Mouse (Mus musculus): ENCODE measurements around the gene Wdhd1.

DNA sequence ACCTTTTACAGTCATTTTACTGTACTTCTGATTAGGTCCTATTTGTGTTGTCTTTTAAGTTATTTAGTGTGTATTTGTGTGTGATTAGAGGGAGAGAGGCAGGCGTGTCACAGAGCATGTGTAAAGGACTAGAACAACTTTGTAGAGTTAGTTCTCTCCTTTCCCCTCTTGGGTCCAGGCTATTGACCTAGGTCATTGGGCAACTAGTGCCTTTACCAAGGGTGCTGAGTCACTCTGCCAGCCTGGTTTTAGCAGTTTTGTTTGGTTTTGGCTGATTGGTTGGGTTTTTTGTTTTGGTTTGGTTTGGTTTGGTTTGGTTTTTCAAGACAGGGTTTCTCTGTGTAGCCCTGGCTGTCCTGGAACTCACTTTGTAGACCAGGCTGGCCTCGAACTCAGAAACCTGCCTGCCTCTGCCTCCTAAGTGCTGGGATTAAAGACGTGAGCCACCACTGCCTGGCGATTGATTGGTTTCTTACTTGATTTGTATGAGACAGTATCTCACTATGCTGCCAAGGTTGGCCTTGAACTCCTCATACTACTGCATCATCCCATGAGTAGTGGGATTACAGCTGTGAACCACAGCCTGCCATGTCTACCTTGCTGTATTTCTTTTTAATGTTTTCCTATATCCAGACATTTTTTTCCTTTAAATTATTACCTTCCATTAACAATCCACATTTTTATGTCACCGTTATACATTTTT is 71.2 kb downstream of the Wdhd1 start:
- TF ChIP-seq CTCF (IDR thresholded peaks at IDR 0.05; ENCODE audit: low read depth) (no peak), EP300 (optimal IDR thresholded peaks at IDR 0.05) (no peak)
